Mouse (Mus musculus) adrenal gland, postnatal 14 days (tissue): ENCODE measurements around the gene Olfr550. TPM values are rescaled to one million over a fixed set of nuclear protein-coding genes. Genes with fewer than 3 reads are reported as not detected.
"Not testable (repeated sequence)": the region's sequence is repeated elsewhere in the genome, so short reads cannot be mapped to it uniquely, and the experiment has no call there.

Experiments
- DNase-seq: peaks from one replicate; pipeline ENCODE4 v3.0.0; 2021; ENCODE audit warnings: mixed read lengths
- long read RNA-seq, 2 experiments: library from polyadenylated mRNA; stranded (forward); transcript quantifications; one replicate each; pipeline ENCODE4 v2.0.0; 2021
- total RNA-seq: library from RNA; stranded (reverse); gene quantifications from 2 replicates; pipeline ENCODE4 v1.2.3, GENCODE M21; 2021

Olfr550 gene
- total RNA-seq = not detected in 2 replicates
- long read RNA-seq, experiment 1 = 0 reads
- long read RNA-seq, experiment 2 = 0 reads

GRCm38 (mm10) chr7:102571142-102571541 is at the start of gene Olfr550:
Gene Olfr550 (plus strand): TSS chr7:102571442.
- DNase-seq = no peak

DNA sequence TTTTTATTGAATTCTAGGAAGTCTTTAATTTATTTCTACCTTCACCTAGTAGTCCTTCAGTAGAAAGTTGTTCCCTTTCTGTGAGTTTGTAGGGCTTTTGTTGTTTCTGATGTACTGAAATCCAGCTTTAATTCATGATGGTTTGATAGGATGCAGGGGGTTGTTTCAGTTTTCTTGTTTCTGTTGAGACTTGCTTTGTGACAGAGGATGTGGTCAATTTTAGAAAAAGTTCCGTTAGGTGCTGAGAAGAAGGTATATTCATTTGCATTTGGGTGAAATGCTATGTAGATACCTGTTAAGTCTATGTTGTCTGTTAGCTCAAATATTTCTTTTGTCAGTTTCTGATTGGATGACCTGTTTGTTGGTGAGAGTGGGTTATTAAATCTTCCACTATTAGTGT is 42.2 kb upstream of the Olfr550 start:
- DNase-seq = no peak

GRCm38 (mm10) chr7:102534449-102534848 is 36.8 kb upstream of the Olfr550 start, which contains the start of gene Olfr547:
Gene Olfr547 (plus strand): TSS chr7:102534749.
- DNase-seq = no peak

DNA sequence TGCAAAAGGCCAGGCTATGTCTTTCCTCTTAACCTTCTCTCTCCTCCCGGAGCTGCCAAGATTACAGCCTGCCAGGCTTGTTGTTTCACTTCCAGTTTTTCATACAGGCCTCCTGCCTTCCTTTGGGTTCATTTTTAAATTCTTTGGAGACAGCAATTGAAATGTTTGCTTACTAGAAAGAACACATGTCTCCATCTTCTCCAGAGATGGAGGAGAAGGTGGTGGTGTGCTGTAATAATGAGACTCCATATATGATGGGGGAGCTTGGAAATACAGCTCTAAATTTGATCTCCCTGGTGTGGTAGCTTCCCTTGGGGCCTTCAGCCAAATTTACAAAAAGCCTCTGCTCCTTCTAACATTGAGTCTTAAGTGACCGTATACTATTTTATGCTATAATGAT is 30.6 kb upstream of the Olfr550 start, which contains the start of gene Olfr548-ps1:
Olfr548-ps1 (plus strand) TSS at position 301 of the 400 bp plus-strand sequence.
- no peak for DNase-seq

GRCm38 (mm10) chr7:102541251-102541650 is 30.0 kb upstream of the Olfr550 start:
- DNase-seq = no peak

DNA sequence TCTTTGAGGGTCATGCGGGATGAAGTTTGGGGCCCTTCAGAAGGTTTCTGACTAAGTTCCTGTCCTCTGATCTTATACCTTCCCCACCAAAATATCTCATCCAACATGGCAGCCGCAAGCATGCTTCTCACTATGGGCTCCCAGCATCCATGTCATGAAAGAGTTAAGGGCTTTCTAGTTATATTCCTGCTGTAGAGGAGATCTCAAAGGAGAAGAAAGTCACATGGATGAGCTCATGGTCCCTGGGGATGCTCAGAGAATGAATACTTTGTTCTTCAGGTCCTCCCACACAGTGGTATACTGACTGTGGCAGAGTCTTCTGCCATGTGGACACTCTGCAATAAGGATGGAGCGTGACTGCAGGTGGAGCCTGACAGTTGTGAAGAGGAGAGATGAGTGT is 21.7 kb upstream of the Olfr550 start, which contains the start of gene Olfr549:
Olfr549 (plus strand) TSS at position 301 of the 400 bp plus-strand sequence.
- no peak for DNase-seq

GRCm38 (mm10) chr7:102553279-102553678 is 18.0 kb upstream of the Olfr550 start:
- DNase-seq = no peak

- DNase-seq = peak; percentile 94
Observed at GRCm38 (mm10) chr7:102564999-102565997, 5.9 kb upstream of the Olfr550 start, which contains the start of gene Trim21. Gene Trim21 (minus strand): TSS chr7:102565486.

- no peak for DNase-seq
Observed at GRCm38 (mm10) chr7:102566219-102566618, 5.0 kb upstream of the Olfr550 start.

DNA sequence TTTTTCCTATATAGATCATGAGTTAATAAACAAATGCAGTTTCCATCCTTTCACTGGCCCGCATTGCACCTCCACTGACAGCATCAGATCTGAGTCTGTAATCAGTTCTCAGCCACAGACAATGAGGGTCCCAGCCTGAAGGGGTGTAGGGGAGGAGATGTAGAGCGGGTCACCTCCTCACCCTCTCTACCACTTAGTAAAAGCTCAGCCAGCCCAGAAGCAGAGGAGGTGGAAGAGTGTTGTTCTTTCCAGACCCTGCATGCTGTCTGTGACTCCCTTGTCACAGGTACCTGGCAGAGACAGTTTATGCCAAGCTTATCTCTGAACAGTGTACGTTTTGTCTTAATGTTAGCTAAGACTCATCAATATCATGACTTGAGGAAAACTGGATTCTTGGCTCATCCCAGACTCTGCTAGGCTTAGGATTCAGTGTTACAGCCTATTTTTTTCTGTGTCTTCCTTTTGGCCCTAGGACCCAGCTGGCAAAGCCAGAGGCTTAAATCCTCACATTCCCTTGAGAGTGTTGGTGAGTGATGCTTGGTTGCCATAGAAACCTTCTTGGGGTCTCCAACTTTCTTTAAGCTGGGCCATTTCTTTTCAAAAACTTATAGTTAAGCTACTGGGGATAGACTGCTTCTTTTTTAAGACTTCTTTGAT is 2.1 kb downstream of the Olfr550 start:
- DNase-seq = no peak

- DNase-seq = no peak
Observed at GRCm38 (mm10) chr7:102575998-102576397, 4.8 kb downstream of the Olfr550 start.

DNA sequence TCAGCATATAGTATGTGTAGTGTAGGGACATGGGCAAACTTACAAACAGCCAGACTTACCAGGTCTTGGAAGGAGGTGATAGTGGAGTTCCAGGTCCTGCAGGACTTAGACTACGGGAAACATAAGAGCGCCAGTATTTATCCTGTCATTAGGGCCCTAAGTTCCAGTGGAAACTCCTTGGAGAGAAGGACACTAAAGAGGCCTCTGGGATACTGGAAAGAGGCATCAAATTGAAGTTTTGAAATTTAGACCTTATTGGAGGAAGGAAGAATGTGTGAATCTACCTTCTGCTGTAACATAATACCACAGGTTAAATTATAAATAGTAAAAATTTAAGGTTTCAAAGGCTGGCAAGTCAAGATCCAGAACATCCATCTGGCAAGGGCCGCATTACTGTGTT is 20.5 kb downstream of the Olfr550 start, which contains the start of gene Olfr551:
Olfr551 (minus strand) TSS at position 101 of the 400 bp plus-strand sequence.
- DNase-seq = no peak

DNA sequence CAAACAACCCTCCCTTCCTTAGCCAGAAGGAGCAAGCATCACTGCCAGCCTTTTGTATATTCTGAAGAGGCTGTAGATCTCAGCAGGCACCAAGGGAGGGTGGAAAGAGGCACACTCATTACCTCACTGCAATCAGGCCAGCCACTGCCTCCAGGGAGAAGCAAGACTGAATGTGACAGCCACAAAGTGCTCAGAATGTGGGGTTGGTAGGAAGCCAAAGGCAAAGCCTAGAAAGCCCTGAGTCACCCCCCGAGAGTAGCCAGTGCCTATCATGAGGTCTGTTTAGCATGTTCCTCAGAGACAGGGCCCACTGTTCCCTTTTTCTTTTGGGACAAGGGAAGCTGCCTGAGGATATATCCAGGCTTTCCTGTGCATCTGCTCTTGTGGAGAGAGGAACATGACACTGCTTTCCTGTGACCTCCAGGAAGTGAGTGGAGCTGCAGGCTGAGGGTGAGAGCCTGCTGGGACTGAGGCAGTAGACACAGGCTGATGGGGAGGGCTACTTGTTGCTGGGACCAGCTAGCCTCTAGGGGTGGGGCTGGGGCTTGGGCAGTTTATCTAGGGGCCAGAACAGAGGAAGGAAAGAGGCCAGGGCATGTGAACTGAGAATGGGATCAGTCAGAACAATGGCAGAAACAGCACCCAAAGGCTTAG is 26.3 kb downstream of the Olfr550 start, which contains the start of gene Olfr552:
Olfr552 (plus strand) TSS at position 393 of the 654 bp plus-strand sequence.
- no peak for DNase-seq

GRCm38 (mm10) chr7:102618118-102618517 is 46.9 kb downstream of the Olfr550 start, which contains the start of gene Olfr553:
Gene Olfr553 (minus strand): TSS chr7:102618218.
- no peak for DNase-seq

DNA sequence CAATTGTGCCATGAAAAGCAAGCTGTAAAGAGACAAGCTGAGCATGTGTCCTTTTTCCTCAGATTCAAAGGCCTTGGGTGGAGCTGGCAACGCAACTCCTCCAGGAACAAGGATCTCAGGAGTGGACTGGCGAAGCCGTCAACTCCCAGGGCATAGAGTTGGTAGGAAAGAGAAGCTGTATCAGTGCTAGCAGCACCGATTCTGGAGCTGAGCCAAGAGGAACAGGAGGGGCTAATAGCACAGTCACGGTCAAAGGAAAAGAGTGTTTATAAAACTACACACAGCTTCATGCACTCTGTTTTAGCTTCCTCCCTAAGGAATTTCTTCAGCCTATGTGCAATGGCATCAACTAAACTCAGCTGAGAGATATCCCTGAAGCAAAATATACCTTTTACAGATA is 48.4 kb downstream of the Olfr550 start:
- no peak for DNase-seq

GRCm38 (mm10) chr7:102620368-102620767 is 49.1 kb downstream of the Olfr550 start:
- DNase-seq = not testable (repeated sequence)

Other genes with a start within 250 kb of the Olfr550 start
- 41.7 and 42.2 TPM in 2 replicates for gene Rrm1, start 129.7 kb upstream of the Olfr550 start, total RNA-seq
- gene Olfr543, start 89.8 kb upstream of the Olfr550 start, total RNA-seq = not detected in 2 replicates
- gene Olfr544, start 83.1 kb upstream of the Olfr550 start, total RNA-seq = not detected in 2 replicates
- not detected in 2 replicates for gene Olfr545, start 71.9 kb upstream of the Olfr550 start, total RNA-seq
- not detected in 2 replicates for gene Olfr547, start 36.7 kb upstream of the Olfr550 start, total RNA-seq
- not detected in 2 replicates for gene Olfr548-ps1, start 30.5 kb upstream of the Olfr550 start, total RNA-seq
- not detected in 2 replicates for gene Olfr549, start 21.6 kb upstream of the Olfr550 start, total RNA-seq
- 12.3 and 12.5 TPM in 2 replicates for gene Trim21, start 6.0 kb upstream of the Olfr550 start, total RNA-seq
- gene Olfr551, start 20.4 kb downstream of the Olfr550 start, total RNA-seq = not detected in 2 replicates
- 0.11 TPM in 1 of 2 replicates, not detected in the other for gene Olfr552, start 26.3 kb downstream of the Olfr550 start, total RNA-seq
- not detected in 2 replicates for gene Olfr553, start 46.8 kb downstream of the Olfr550 start, total RNA-seq
- not detected in 2 replicates for gene Olfr554, start 67.0 kb downstream of the Olfr550 start, total RNA-seq
- gene Olfr555, start 87.4 kb downstream of the Olfr550 start, total RNA-seq = not detected in 2 replicates
- gene Olfr556, start 93.5 kb downstream of the Olfr550 start, total RNA-seq = not detected in 2 replicates
- gene Trim68, start 115.9 kb downstream of the Olfr550 start, total RNA-seq = 9.4 and 10.3 TPM in 2 replicates
- gene Olfr557, start 124.5 kb downstream of the Olfr550 start, total RNA-seq = not detected in 2 replicates
- 1.1 and 1.4 TPM in 2 replicates for gene Olfr558, start 130.8 kb downstream of the Olfr550 start, total RNA-seq
- not detected in 2 replicates for gene Olfr33, start 147.6 kb downstream of the Olfr550 start, total RNA-seq
- not detected in 2 replicates for gene Olfr559, start 156.0 kb downstream of the Olfr550 start, total RNA-seq
- not detected in 2 replicates for gene Olfr560, start 187.9 kb downstream of the Olfr550 start, total RNA-seq
- 0.82 and 1.8 TPM in 2 replicates for gene Olfr78, start 188.0 kb downstream of the Olfr550 start, total RNA-seq
- not detected in 2 replicates for gene Olfr561, start 199.8 kb downstream of the Olfr550 start, total RNA-seq
- gene Olfr564, start 232.0 kb downstream of the Olfr550 start, total RNA-seq = not detected in 2 replicates